In genomic region chr2:51072346-51072885, GRCm38 (mm10) we compare ENCODE assay signal across 12 mouse cellular contexts.
DNase-seq lines count a peak whose midpoint lies in the region; ATAC-seq and TF ChIP-seq lines count a peak whose summit lies in the region.
"Had no signal": no experiment of that assay in that cellular context is flagged by ENCODE, and none has a peak within 500 bp of the region (broad histone marks: within the 10 kb centered on the region; RNA-seq: fewer than 3 reads in every experiment).

No protein-coding gene starts in this region.

- H3K4me1 ChIP-seq in liver, adult 2 months (ENCODE audit: control insufficient read depth, insufficient read depth, low read length) = no peaks in the 10 kb centered on the region
- no peaks in the 10 kb centered on the region for H3K4me1 ChIP-seq in liver, embryonic 11.5 days (replicated peaks; ENCODE audit: control insufficient read depth, insufficient read depth, low read length)
- H3K4me1 ChIP-seq in CH12.LX (ENCODE audit: control insufficient read depth in 1 of 2, insufficient read depth in 2 of 2) = no peaks in the 10 kb centered on the region
- no peaks in the 10 kb centered on the region; the same call in 1 of the 2 replicates for H3K4me1 ChIP-seq in liver, embryonic 16.5 days (ENCODE audit: control insufficient read depth, low read depth, low read length)
- H3K4me1 ChIP-seq: limb, embryonic 15.5 days had no signal

- peak; percentile 37 for DNase-seq in liver, adult 2 months (ENCODE audit: extremely low read depth, low read depth, low spot score)
- no peak for DNase-seq in liver, embryonic 11.5 days (ENCODE audit: low spot score)
- no peak for DNase-seq in CH12.LX (ENCODE audit: extremely low read depth)
- DNase-seq in MEL-GATA-1-ER (ENCODE audit: extremely low read depth, low read depth) = peak; percentile 14
- no peak for DNase-seq in kidney, adult 8-10 months
- DNase-seq in cerebellum, postnatal 10 days = no peak
- DNase-seq: cerebellum, adult 9-11 months had no signal

- H3K79me2 ChIP-seq in liver, adult 2 months (ENCODE audit: control insufficient read depth, insufficient read depth, low read length) = no peaks in the 10 kb centered on the region
- no peaks in the 10 kb centered on the region for H3K79me2 ChIP-seq in CH12.LX (replicated peaks; ENCODE audit: control insufficient read depth, extremely low read depth, insufficient read depth, poor library complexity, severe bottlenecking)

- 19% methylated on average over 6 of the region's 6 CpGs for WGBS in liver, adult 2 months
- 17% methylated on average over 6 of the region's 6 CpGs for WGBS in liver, embryonic 11.5 days
- WGBS in liver, embryonic 16.5 days (ENCODE audit: insufficient replicate concordance) = 17% methylated on average over 6 of the region's 6 CpGs

- H3K27ac ChIP-seq in liver, adult 2 months (replicated peaks; ENCODE audit: insufficient read depth, low read depth, low read length) = no peak overlapping the region
- H3K27ac ChIP-seq in liver, embryonic 11.5 days (ENCODE audit: low read depth, low read length) = no peak overlapping the region
- H3K27ac ChIP-seq in CH12.LX (ENCODE audit: insufficient read depth, low read depth) = no peak overlapping the region
- no peak overlapping the region for H3K27ac ChIP-seq in liver, embryonic 16.5 days (ENCODE audit: low read length)
- H3K27ac ChIP-seq: kidney, postnatal 0 days; limb, embryonic 15.5 days had no signal

- in situ Hi-C loops in CH12.LX (cut with MboI; ENCODE audit: low pct_ligation_motif_present, low pct_unique_long_range_greater_than_20kb, low sequenced_read_pairs) = no loop called here

- H3K4me3 ChIP-seq in liver, adult 2 months (ENCODE audit: insufficient read depth, low read depth, low read length) = no peak overlapping the region
- no peak overlapping the region for H3K4me3 ChIP-seq in liver, embryonic 11.5 days (ENCODE audit: low read depth, low read length)
- no peak overlapping the region for H3K4me3 ChIP-seq in CH12.LX (replicated peaks in 1 of 3; ENCODE audit: low read depth in 2 of 3, low read length in 2 of 3, poor library complexity in 1 of 3)
- no peak overlapping the region for H3K4me3 ChIP-seq in liver, embryonic 16.5 days (ENCODE audit: low read depth, low read length)
- H3K4me3 ChIP-seq: erythroblast, embryonic 14.5 days; limb, embryonic 15.5 days had no signal

- no peak overlapping the region for H3K4me2 ChIP-seq in liver, embryonic 11.5 days
- H3K4me2 ChIP-seq in CH12.LX (ENCODE audit: insufficient read depth, low read depth, poor library complexity, severe bottlenecking) = peak overlapping the region; percentile 71
- peak overlapping the region; percentile 20; the same call in 1 of the 2 replicates for H3K4me2 ChIP-seq in liver, embryonic 16.5 days (ENCODE audit: low read depth, low read length)
- H3K4me2 ChIP-seq: limb, embryonic 15.5 days had no signal

- no peak for TF ChIP-seq POLR2A in liver, adult 2 months (IDR thresholded peaks at IDR 0.05; ENCODE audit: extremely low read depth, insufficient read depth, low read length)
- TF ChIP-seq POLR2A in CH12.LX (IDR thresholded peaks at IDR 0.05; ENCODE audit: low read depth, low read length) = no peak

- no peak for TF ChIP-seq EP300 in CH12.LX (IDR thresholded peaks at IDR 0.05; ENCODE audit: low read length)

- no peak overlapping the region for H3K9ac ChIP-seq in liver, adult 2 months (ENCODE audit: low read depth, low read length)
- H3K9ac ChIP-seq in liver, embryonic 11.5 days (ENCODE audit: low read depth, low read length) = no peak overlapping the region
- no peak overlapping the region for H3K9ac ChIP-seq in CH12.LX (ENCODE audit: insufficient read depth, low read depth)
- no peak overlapping the region for H3K9ac ChIP-seq in liver, embryonic 16.5 days (ENCODE audit: low read depth, low read length)
- H3K9ac ChIP-seq: limb, embryonic 15.5 days had no signal

- H3K9me3 ChIP-seq in liver, embryonic 11.5 days (ENCODE audit: control insufficient read depth, low read length) = no peaks in the 10 kb centered on the region
- H3K9me3 ChIP-seq in CH12.LX (replicated peaks; ENCODE audit: low read length) = no peaks in the 10 kb centered on the region
- H3K9me3 ChIP-seq in liver, embryonic 16.5 days (replicated peaks; ENCODE audit: control insufficient read depth, low read length) = no peaks in the 10 kb centered on the region
- H3K9me3 ChIP-seq: limb, embryonic 15.5 days had no signal

- no peak for TF ChIP-seq CTCF in liver, adult 2 months (IDR thresholded peaks at IDR 0.05; ENCODE audit: low read depth, low read length)
- TF ChIP-seq CTCF in CH12.LX (conservative IDR thresholded peaks at IDR 0.05 in 1 of 2, IDR thresholded peaks at IDR 0.05 in 1 of 2; ENCODE audit: low read depth in 2 of 2, low read length in 2 of 2) = no peak

- H3K36me3 ChIP-seq in liver, adult 2 months (ENCODE audit: control insufficient read depth, insufficient read depth, low read length) = no peaks in the 10 kb centered on the region
- H3K36me3 ChIP-seq in liver, embryonic 11.5 days (ENCODE audit: control insufficient read depth, insufficient read depth, low read length) = no peaks in the 10 kb centered on the region
- no peaks in the 10 kb centered on the region for H3K36me3 ChIP-seq in CH12.LX (replicated peaks in 1 of 2; ENCODE audit: control insufficient read depth in 1 of 2, insufficient read depth in 1 of 2, low read length in 1 of 2)
- no peaks in the 10 kb centered on the region for H3K36me3 ChIP-seq in liver, embryonic 16.5 days (ENCODE audit: control insufficient read depth, insufficient read depth)
- H3K36me3 ChIP-seq: limb, embryonic 15.5 days had no signal

- no peak for TF ChIP-seq RAD21 in CH12.LX (IDR thresholded peaks at IDR 0.05; ENCODE audit: low read depth, low read length)

- H3K27me3 ChIP-seq in liver, adult 2 months (ENCODE audit: control insufficient read depth, insufficient read depth, low read length) = no peaks in the 10 kb centered on the region
- no peaks in the 10 kb centered on the region for H3K27me3 ChIP-seq in liver, embryonic 11.5 days (replicated peaks; ENCODE audit: control insufficient read depth, insufficient read depth, low read length)
- no peaks in the 10 kb centered on the region for H3K27me3 ChIP-seq in CH12.LX (replicated peaks)
- no peaks in the 10 kb centered on the region for H3K27me3 ChIP-seq in liver, embryonic 16.5 days (ENCODE audit: control insufficient read depth, insufficient read depth, low read depth, low read length)
- H3K27me3 ChIP-seq: limb, embryonic 15.5 days had no signal

- dilution Hi-C loops in CH12.LX (cut with MboI; ENCODE audit: extremely low pct_ligation_motif_present, extremely low pct_unique_long_range_greater_than_20kb, low sequenced_read_pairs) = no loop called here

- no peak for ATAC-seq in liver, embryonic 11.5 days (replicated peaks; ENCODE audit: low FRiP score)
- ATAC-seq in liver, embryonic 16.5 days (ENCODE audit: low read depth) = no peak
- ATAC-seq: hindbrain, embryonic 16.5 days had no signal

TF ChIP-seq in CH12.LX, 34 proteins besides CTCF, POLR2A, EP300 and RAD21:
- TF ChIP-seq MXI1 (IDR thresholded peaks at IDR 0.05; ENCODE audit: low read depth, low read length) = no peak
- TF ChIP-seq CHD2 (IDR thresholded peaks at IDR 0.05; ENCODE audit: low read length) = no peak
- TF ChIP-seq ETS1 (conservative IDR thresholded peaks at IDR 0.05; ENCODE audit: low read depth, low read length) = no peak
- no peak for TF ChIP-seq BHLHE40 (IDR thresholded peaks at IDR 0.05; ENCODE audit: low read depth, low read length)
- no peak for TF ChIP-seq HCFC1 (IDR thresholded peaks at IDR 0.05; ENCODE audit: low read depth, low read length)
- TF ChIP-seq PAX5 (IDR thresholded peaks at IDR 0.05; ENCODE audit: low read length) = no peak
- no peak for TF ChIP-seq NELFE (IDR thresholded peaks at IDR 0.05; ENCODE audit: low read depth, low read length)
- no peak for TF ChIP-seq ZKSCAN1 (IDR thresholded peaks at IDR 0.05; ENCODE audit: borderline replicate concordance, low read depth, low read length)
- no peak for TF ChIP-seq RCOR1 (conservative IDR thresholded peaks at IDR 0.05; ENCODE audit: low read depth, low read length)
- TF ChIP-seq POLR2AphosphoS2 (IDR thresholded peaks at IDR 0.05; ENCODE audit: low read depth, low read length) = no peak

Comparison
In these comparisons a context has a peak if more than half of its experiments do, and no peak if none do; other contexts are left out.
1. DNase-seq: peak in liver, adult 2 months (single experiment) and MEL-GATA-1-ER (single experiment); none in liver, embryonic 11.5 days (single experiment), CH12.LX (single experiment), kidney, adult 8-10 months (0 of 2) and cerebellum, postnatal 10 days (0 of 2).